Mouse (Mus musculus) kidney, postnatal 14 days (tissue): ENCODE results near the gene Plcb1.
"Not testable (repeated sequence)": the region's sequence is repeated elsewhere in the genome, so short reads cannot be mapped to it uniquely, and the experiment has no call there.

Source experiments
- DNase-seq: peaks from one replicate; pipeline ENCODE4 v3.0.0; 2022; ENCODE audit warnings: mixed read lengths

Plcb1 gene

DNA sequence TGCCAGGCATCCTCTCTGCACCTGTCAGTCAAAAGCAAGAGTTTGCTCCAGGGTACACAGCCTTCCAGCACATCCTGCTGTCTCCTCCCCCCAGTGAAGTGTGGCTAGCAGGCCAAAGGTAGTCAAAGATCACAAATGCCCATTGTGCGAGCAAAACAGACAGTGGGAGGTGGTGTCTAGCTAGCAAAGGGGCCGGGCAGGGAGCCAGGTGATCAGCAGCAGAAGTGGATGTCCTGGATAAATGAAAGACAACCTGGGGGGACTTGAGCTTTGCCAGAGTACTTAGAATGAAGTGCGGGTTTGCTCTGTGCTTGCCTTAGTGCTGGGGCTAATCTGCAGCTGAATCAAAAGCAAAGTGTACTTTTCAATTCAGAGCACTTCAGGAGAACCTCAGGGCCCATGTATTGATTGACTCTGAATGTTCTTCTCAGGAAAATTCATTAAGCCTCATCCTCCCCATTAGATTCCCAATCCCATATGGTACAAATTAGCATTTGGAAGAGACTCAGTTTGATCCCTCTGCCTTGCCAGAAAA, 191.0 kb downstream of the Plcb1 start:
- DNase-seq: peak; percentile 70

DNA sequence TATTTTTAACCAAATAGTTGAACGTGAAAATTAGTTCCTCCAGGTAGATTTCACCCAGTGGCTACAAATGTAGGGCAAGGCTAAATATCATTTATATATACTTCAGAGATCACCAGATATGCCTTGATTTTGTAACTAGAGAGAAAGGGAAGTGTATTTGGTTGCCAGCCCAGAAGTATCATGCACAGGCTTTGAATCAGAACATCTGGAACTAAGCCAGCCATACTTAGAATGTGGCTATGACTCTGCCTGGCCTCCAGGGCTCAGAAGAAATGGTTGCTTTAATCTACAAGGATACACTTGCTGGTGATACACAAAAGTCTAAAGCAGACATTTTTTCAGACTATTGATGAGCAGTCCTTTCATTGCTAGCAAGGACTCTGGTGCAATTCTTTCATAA, 191.8 kb downstream of the Plcb1 start:
- peak; percentile 23 for DNase-seq

DNA sequence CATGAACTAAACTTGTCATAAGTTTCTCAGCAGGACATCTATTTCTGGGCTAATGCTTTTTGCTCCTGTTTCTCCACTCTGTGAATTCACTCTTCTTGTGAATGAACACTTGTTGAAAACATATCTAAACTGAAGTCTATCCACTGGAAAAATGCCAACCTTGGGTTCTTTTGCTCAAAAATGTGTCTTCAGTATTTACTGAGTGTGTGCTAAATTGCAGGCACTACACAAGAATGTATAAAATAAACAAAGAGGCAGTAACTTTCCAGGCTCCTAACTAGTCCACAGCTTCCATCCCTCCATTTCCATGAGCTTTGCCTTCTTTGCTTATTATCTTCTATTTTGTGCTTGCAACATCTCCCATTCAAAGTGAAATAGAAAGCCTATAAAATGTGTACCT, 195.5 kb downstream of the Plcb1 start:
- DNase-seq: no peak

DNA sequence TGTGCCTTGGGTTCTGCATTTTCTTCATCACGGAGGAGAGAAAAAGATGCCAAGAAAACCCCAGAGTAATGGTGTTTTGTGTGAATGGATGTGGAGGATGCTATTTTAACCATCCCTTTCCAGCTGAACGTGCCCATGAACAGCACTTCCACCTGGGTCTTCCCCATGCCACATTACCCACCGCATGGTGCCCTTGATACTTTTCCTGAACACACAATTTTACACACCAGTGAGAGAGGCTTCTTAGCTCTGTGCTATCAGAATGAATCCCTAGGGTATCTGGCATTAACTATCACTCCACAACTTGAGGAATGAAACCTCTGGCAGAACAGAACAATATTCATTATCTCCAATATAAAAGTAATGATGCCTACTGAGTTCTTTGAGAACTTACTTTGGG, 199.0 kb downstream of the Plcb1 start:
- no peak for DNase-seq

DNA sequence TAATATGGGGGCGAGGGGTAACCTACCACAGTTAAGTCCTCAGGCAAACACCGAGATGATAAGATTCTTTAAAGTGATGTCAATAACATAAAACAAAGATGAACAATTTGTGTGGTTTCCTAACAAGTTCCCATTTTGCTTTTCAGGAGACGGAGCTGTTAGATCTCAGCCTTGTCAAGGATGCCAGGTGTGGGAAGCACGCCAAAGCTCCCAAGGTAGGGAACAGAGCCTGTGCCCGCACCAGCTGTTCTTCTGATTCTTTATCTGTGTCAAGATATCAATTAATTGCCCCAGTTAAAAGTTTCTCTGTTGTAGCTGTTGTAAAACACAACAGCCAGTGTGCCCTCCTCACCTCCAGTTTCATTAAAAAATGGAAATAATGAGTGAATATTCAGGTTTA, 202.1 kb downstream of the Plcb1 start:
- no peak for DNase-seq

DNA sequence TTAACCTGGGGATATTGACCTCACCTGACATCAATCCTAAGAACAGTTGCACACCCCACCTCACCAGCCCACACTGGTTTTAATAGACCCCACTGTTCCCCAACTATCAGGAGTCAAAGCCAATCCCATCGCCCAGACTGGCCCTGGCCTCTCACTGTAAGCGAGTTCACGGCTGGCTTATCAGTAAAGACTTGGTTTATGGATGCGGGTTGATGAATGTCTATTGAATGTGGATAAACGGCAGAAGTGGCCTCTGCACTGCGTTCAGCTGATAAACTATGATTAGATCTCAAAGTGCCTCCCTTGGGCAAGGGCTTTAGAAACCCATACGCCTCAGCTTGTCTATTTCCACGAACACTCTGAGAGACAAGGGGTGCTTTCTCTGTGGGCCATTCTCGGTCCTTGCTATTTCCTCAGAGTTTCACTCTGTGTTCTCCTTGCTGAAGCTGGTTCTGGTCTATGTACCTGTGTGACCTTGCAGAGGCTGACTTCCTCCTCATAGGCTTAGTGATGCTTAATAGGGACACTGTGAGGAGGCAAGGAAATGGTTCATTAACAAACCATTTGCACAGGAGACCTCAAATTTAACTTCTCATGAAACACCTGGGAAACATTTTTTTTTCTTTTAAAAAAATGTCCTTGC, 203.9 kb downstream of the Plcb1 start:
- no peak for DNase-seq

DNA sequence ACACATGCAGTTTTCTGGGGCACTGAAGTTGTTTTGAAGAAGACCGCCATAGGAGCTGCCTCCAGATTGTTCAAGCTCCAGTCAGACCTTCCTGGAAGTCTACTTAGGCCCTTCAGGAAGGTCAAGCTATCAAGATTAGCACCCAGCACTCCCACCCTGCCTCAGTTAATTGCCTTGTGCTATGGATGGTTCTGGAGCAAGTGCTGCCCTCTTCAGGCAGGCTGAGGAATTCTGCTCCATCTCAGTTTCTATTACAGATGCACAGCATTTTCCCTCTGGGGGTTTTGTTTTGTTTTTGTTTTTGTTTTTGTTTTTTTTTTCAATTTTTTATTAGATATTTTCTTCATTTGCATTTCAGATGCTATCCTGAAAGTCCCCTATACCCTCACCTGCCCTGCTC, 221.3 kb downstream of the Plcb1 start:
- no peak for DNase-seq

DNA sequence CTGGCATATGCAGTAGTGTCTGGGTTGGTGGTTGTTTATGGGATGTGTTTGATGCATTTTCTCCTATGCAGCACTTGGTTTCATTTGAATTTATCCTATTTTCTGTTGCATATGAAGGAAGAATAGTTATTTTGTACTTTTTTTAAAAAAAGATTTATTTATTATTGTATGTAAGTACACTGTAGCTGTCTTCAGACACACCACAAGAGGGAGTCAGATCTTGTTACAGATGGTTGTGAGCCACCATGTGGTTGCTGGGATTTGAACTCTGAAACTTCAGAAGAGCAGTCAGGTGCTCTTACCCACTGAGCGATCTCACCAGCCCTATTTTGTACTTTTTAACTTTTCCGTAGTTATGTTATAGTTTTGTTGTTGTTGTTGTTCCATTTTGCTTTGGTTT, 222.0 kb downstream of the Plcb1 start:
- not testable (repeated sequence) for DNase-seq

DNA sequence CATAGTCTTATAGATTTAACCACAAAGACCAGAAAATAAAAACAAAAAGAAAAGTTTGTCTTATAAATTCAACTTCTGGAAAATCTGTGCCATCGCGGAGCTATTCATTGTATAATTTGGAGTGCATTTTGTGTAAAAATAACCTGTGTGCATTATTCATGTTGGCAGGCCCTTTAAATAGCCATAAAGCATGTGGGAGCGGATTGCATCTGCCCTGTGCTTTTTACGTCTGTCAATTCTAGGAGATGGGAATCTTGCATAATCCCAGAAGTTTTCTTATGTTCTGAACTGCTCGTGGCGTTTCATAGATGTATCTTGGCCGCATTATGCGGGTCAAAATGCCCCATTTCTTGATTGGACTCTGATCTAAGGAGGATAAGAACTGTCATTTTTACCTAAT, 224.5 kb downstream of the Plcb1 start:
- no peak for DNase-seq

DNA sequence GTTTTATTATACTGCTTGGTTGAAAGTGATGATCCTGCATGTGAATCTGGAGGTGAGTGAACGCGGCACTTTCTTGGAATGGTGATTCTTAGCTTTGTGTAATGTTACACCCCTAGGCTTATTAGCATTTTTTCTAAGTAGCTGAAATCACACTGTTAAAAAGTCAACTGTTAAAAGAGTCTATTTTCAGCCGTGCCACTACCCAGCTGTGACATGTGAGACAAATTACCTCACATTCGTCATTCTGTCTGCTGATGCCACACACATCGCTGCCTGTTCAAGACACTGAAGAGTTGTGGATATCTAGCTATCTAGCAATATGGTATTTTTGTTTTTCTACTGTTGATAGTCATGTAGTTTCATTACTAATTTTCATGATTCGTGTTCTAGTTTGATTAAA, 229.6 kb downstream of the Plcb1 start:
- no peak for DNase-seq

DNA sequence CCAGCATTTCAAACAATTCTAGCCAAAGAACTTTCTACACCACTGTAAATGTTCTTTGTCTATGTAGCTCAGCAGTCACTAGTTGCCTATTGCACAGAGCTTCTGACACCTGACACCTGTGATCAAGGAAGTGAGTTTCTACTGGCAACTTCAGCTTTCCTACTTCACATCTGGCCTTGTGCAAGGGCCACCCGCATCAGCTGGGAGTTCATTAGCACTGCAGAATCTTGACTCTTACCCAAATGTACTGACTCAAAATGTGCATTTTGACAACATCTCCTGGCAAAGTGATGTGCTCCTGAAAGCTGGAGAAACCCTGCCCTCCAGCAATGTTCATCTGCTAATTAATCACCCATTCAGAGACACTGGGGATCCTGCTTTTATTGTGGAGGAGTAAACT, 232.4 kb downstream of the Plcb1 start:
- DNase-seq: no peak

DNA sequence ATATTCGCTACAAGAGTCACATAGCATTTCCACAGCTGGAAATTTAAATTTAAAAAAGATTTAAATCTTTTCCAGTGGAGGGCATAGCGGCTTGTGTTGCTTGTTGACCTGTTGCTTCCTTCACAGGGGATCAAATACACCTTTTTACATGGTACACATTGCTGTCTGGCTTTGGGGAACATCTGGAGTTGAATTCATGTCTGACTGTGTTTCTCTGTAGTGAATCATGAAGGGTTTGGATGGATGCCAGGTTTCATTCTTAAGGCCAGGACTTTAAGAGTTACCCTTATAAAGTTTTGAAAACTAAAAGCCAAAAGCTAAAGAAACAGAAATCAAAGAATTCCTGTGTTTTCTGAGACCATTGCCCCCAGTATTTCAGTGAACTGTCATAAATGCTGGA, 232.8 kb downstream of the Plcb1 start:
- no peak for DNase-seq

DNA sequence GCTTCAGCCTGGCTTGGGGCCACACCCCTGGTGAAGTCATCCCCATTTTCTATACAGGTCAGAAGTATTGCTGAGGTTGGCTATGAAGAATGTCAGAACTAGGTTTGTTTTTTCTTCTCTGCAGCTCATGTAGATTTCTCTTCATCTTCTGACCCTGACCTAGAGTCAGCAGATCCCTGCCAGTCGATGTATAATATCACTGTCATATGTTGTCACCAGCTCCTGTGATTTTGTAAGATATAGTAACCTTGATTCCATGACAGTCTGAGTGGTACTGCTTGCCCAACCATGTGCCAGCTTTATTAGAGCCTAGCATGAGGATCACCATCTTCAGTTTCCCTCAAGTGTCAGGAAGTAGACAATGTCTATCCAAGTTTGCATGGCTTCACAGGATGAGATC, 233.7 kb downstream of the Plcb1 start:
- DNase-seq: no peak

DNA sequence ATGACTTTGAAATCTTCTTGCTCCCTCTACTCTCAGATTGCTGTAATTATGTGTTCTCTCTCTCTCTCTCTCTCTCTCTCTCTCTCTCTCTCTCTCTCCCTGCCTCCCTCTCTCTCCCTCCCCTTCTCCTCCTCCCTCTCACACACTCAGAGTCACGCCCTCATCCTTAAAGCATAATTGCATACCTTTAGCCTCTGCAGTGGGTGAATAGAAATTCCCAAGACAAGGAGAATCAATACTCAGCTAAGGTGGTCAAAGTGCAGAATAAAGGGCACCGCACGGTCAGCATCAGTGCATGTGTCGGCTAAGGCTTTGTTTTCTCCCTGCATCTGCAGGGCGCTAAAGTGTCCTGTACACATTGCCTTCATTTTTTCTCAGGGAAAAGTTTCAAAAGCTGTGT, 243.4 kb downstream of the Plcb1 start:
- DNase-seq: no peak

DNA sequence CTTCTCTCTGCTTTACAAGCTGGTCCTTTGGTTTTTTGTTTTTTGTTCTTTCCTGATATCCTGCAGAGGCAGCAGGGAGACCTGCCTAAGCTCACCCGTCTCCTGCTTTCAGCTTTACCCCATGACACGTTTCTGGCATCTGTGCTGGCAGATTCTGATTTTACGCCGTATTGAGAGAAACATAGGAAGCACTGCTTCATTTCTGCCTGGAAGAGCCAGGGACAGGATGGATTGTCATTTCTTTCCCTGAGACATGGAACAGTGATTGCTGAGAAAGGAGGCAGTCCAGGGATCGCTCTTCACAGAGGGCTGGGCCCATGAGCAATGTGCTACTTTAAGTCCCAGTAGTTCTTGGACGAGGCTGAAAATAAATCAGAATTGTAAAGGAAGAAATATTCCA, 243.8 kb downstream of the Plcb1 start:
- DNase-seq: peak; percentile 6

DNA sequence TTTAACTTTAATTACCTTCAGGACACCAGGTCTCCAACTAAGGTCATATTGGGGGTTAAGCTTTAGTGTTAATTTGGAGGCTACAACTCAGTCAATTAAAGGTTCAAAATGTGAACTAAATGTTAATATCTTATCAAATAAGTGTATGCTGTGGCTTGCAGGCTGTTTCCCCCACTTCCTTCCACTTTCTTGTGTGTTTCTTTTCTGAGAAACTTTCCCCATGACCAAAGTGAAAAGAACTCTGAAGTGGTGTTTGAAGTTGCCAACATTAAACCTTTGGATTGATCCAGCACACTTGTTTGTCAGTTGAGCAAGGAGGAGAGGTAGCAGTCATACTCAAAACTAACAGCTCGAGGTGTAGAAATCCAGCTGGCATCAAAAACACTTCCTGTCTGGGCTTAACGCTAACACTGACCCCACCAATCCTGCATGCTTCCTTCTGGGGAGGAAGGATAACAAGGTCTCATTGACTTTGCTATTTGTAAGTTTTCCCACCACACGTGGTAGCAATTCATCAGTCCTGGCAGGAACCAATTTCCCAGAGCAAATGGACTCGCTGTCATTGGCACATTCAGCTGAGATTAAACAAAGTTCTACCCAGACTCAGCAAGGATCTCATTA, 249.9 kb downstream of the Plcb1 start:
- DNase-seq: peak; percentile 10

DNA sequence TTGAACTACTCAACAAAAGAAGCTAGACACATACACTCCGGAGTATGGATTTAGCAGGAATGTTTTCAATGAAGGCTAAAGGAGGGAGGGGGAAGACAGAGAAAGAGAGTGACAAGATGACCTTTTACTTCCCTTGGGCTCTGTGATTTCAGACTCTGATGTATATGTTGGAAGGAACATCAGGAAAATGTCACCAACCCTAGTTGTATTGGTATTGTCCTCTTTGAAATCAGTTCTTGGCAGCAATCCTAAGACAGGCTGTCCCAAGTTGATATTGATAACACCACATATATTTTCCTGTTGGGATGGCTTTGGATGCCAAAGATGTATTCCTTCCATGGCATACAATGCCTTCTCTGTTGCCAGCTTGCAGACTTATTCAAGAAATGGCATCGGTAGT, 262.9 kb downstream of the Plcb1 start:
- no peak for DNase-seq

DNA sequence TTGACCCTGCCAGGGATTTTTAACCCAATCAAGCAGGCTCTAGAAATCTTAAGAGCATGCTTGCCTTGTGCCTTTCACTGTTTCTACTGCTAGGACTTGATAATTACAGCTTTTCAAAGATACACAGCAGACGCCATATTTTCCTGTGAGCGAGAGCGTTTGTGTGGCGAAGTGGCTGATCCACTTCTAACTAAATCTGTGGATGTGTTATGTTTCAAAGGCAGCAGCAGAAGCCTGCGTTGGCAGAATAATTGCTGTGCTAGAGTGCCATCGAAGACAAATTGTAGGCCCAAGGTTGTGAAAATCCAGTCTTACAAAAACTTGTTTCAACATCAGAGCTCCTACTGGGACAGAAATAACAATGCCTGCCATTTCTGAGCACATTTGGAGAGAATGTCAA, 263.4 kb downstream of the Plcb1 start:
- DNase-seq: no peak

DNA sequence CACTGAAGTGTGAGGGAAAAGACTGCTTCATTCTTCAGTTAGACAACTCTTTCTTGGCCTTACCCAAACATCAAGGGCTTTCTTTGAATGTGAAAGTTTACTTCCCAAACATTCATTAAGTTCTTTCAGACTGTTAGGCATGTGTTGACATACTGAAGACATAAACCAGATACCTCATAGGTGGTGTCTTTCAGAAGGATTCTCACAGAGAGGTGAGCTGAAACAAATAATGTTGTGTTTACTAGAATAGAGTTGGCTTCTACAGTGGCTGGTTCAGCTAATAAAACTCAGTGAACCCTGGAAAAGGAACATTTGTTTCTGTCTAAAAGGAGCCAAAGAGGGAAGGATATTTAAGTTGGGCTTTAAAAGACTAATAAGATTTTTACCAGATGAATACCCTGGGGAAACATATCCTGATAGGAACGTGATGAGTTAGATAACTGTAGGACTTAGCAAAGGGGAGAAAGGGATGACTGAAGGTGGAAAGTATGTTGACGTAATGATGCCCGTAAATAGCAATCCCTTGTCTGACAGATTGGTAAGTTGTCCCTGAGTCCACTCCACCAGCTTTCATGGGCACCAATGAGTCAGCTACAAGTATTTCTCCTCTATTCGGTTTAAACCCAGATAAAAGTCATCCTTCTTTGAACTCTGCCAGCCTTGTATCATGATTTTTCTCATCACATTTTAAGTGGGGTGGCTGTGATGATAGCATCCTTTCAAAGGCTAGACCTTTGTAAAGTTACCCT, 265.8 kb downstream of the Plcb1 start:
- DNase-seq: no peak

DNA sequence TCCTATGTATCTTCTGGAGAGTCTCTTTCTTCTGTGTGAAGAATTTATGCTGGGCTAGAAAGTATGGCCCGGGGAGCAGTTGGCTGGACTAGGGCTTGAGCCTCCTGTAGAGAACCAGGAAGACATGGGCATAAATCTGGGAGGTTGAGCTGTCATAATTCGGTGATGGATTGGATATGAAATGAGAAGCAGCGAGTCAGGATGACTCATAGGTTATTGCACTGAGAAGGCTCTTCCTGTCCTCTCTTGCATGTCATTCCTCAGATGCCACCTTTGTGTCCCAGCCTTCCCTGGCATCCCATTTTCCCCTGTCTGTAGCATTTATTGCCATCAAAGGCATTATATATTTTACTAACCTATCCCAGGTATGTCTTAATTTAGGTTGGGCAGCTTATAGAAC, 267.5 kb downstream of the Plcb1 start:
- DNase-seq: no peak

DNA sequence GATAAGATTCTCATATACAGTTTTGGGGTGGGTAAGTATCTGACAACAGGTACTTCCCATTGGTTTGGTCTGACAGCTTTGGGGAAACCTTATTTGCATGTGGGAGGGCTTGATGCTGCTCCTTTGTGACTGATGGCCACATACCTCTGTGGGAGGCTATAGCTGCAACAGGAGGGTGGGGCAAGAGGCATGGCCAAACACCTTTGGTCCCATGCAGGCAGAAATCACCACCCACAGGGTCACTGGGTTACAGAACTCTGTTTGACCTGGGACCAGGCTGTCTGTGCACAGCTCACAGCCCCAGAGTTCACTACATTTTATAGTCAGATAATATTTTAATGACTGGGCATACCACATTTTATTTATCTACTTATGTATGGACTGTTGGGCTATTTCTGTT, 281.6 kb downstream of the Plcb1 start:
- DNase-seq: no peak

DNA sequence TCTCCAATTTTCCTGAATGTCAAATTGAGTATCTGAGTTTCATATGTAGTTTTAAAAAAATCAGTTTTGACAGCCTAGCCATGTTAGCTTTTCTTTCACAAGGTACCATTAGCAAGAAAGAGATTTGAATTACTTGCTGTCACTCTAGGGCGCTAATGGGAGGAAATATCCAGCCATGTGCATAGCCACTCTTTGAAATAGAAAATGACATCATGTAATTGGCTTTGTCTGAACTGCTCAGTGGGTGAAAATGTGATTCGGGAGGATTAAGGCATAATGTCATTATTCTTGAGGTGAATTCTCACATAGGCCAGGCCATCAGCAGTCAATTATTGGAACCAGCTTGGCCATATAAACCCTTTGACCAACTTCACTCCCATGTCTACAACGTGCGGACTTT, 285.5 kb downstream of the Plcb1 start:
- DNase-seq: no peak

DNA sequence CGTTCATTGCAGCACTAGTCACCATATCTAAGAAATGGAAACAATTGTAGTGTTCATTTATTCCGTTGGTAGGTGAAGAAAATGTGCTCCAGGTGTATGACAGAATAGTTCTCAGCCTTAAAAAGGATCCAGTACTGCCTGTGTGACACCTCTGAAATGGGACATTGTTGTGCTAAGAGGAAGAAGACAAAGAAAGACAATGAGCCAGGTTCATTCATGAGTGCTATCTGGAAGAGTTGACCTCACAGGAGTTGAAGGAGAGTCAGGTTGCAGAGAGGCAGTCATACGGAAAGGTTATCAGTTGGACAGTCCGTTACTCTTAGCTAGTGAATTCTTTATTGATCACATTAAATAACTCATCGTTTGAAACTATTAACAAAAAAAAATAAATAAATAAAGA, 286.6 kb downstream of the Plcb1 start:
- no peak for DNase-seq

DNA sequence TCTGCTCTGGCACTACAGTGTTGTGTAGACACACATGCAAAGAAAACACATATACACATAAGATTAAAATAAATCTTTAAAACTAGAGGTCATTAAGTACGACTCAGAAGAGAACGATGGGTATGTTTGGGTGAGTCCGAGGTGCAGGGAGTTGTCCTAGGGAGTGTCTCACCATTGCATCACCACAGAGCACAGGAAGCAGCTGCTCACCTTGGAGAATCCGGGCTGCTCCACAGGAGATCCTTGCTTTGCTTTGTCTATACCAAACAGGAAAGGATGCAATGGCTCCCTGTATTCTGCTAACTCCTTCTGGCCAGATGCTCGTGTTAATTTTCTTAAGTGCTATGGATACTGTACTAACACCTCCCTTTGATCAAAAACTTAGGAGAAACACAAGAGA, 287.1 kb downstream of the Plcb1 start:
- no peak for DNase-seq
